In the genomic region with DNA sequence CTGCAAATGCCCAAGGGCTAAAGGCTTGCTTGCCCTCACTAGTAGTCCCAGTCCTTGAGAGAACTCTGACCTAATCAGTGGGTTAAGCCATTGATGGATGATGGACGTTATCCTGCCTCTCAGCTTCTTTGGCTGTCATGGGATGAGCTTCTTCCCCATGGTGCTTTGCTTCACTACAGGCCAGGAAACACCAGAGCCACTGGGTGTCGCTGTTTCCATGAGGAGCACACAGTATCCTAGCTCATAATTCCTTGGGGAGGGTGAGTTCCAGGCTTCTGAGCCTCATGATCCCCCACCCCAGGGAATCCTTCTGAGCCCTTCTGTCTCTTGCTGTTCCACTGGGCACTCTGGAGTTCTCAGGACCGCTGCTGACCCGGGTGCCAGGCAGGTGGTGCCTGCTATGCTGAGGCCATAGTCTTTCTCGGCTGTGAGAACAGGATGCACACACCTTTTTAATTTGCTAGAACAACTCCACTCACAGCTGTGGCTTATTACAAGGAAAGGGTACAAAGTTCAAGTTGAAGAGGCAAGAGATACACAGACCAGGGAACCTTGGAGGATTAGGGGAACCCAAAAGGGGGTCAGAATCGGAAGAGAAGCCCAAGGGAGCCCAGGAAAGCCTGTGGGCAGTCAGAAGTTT, we compare ENCODE assay signal across 8 mouse cellular contexts. TPM values are rescaled to one million over a fixed set of nuclear protein-coding genes. Genes with fewer than 3 reads are reported as not detected.
DNase-seq lines count a peak whose midpoint lies in the region; ATAC-seq and TF ChIP-seq lines count a peak whose summit lies in the region.

No protein-coding gene starts in this region.

- H3K4me1 ChIP-seq in liver, embryonic 12.5 days: no peaks in the 10 kb centered on the region
- H3K4me1 ChIP-seq in bone marrow, adult 2 months (ENCODE audit: control insufficient read depth, insufficient read depth, low read length): peaks cover 3% of the 10 kb centered on the region
- no peaks in the 10 kb centered on the region for H3K4me1 ChIP-seq in embryonic fibroblast, embryonic 13.5 days (ENCODE audit: control insufficient read depth, insufficient read depth, low read length)
- H3K4me1 ChIP-seq in limb, embryonic 10.5 days: peaks cover 14% of the 10 kb centered on the region

- DNase-seq in liver: peak; percentile 43
- DNase-seq in kidney, adult 8-10 months: peak; percentile 27 to 50
- DNase-seq in limb, embryonic 10.5 days (ENCODE audit: low spot score): peak; percentile 64
- DNase-seq in ovary, postnatal 36 days (ENCODE audit: low spot score): peak; percentile 55
- no peak for DNase-seq in spleen, adult 12 weeks (ENCODE audit: low spot score)

- no peak for ATAC-seq in liver, embryonic 12.5 days

- no peaks in the 10 kb centered on the region for H3K9me3 ChIP-seq in liver, embryonic 12.5 days (replicated peaks)
- H3K9me3 ChIP-seq in limb, embryonic 10.5 days (replicated peaks): no peaks in the 10 kb centered on the region

- no peaks in the 10 kb centered on the region for H3K27me3 ChIP-seq in liver, embryonic 12.5 days (replicated peaks)
- no peaks in the 10 kb centered on the region for H3K27me3 ChIP-seq in limb, embryonic 10.5 days (ENCODE audit: low read depth, poor library complexity, severe bottlenecking)

- no peak overlapping the region for H3K4me3 ChIP-seq in liver, embryonic 12.5 days
- H3K4me3 ChIP-seq in bone marrow, adult 2 months (replicated peaks; ENCODE audit: control insufficient read depth, low read depth, low read length): no peak overlapping the region
- no peak overlapping the region for H3K4me3 ChIP-seq in embryonic fibroblast, embryonic 13.5 days (ENCODE audit: insufficient read depth, low read length)
- H3K4me3 ChIP-seq in limb, embryonic 10.5 days: no peak overlapping the region

- H3K9ac ChIP-seq in liver, embryonic 12.5 days: no peak overlapping the region

- no peak overlapping the region for H3K27ac ChIP-seq in liver, embryonic 12.5 days
- H3K27ac ChIP-seq in bone marrow, adult 2 months (ENCODE audit: control insufficient read depth, insufficient read depth, low read depth, low read length, poor library complexity): no peak overlapping the region
- no peak overlapping the region for H3K27ac ChIP-seq in embryonic fibroblast, embryonic 13.5 days (ENCODE audit: insufficient read depth, low read length)
- H3K27ac ChIP-seq in limb, embryonic 10.5 days: peak overlapping the region; percentile 30; the same call in 1 of the 2 replicates

- TF ChIP-seq POLR2A in bone marrow, adult 2 months (IDR thresholded peaks at IDR 0.05; ENCODE audit: borderline replicate concordance, control insufficient read depth, low read depth, low read length): no peak
- no peak for TF ChIP-seq POLR2A in embryonic fibroblast, embryonic 13.5 days (IDR thresholded peaks at IDR 0.05; ENCODE audit: low read depth, low read length)

- H3K4me2 ChIP-seq in liver, embryonic 12.5 days: no peak overlapping the region

- WGBS in liver, embryonic 12.5 days (ENCODE audit: insufficient replicate concordance): 26% methylated on average over 6 of the region's 6 CpGs
- WGBS in bone marrow, adult 2 months: 39% methylated on average over 6 of the region's 6 CpGs
- 25% methylated on average over 6 of the region's 6 CpGs for WGBS in limb, embryonic 10.5 days

- peak; percentile 35; the same call in 1 of the 2 replicates for TF ChIP-seq CTCF in bone marrow, adult 2 months (IDR thresholded peaks at IDR 0.05; ENCODE audit: control insufficient read depth, insufficient read depth, low read length)
- peak; percentile 70; the same call in 1 of the 2 replicates for TF ChIP-seq CTCF in embryonic fibroblast, embryonic 13.5 days (IDR thresholded peaks at IDR 0.05; ENCODE audit: borderline replicate concordance, insufficient read depth, low read length)

- no peaks in the 10 kb centered on the region for H3K36me3 ChIP-seq in liver, embryonic 12.5 days
- H3K36me3 ChIP-seq in limb, embryonic 10.5 days: no peaks in the 10 kb centered on the region

RNA-seq across cellular contexts. Expression of gene Agxt, which starts 6.2 kb away (rescaled TPM):
- polyA plus RNA-seq in liver, embryonic 12.5 days (2016; fragmentation: Nextera tagmentation; extraction: Ambion mirVana): 1.7 and 2.2 TPM in 2 replicates
- not detected in 2 replicates for polyA plus RNA-seq in bone marrow, adult 2 months (2011; ENCODE audit: insufficient read depth, insufficient read length, low replicate concordance, missing spikeins)
- not detected in 2 replicates for polyA plus RNA-seq in embryonic fibroblast, embryonic 13.5 days (2011; ENCODE audit: insufficient read length, low read depth, missing spikeins)
- polyA plus RNA-seq in limb, embryonic 10.5 days (2016; fragmentation: Nextera tagmentation; extraction: Ambion mirVana): 0.11 TPM in 1 of 2 replicates, not detected in the other

RNA-seq across cellular contexts. Expression of gene Kif1a, which starts 27.1 kb away (rescaled TPM):
- 0.38 and 0.98 TPM in 2 replicates for polyA plus RNA-seq in liver, embryonic 12.5 days (2016; fragmentation: Nextera tagmentation; extraction: Ambion mirVana)
- 0.13 and 2.2 TPM in 2 replicates for polyA plus RNA-seq in bone marrow, adult 2 months (2011; ENCODE audit: insufficient read depth, insufficient read length, low replicate concordance, missing spikeins)
- 29.3 and 42.6 TPM in 2 replicates for polyA plus RNA-seq in embryonic fibroblast, embryonic 13.5 days (2011; ENCODE audit: insufficient read length, low read depth, missing spikeins)
- polyA plus RNA-seq in limb, embryonic 10.5 days (2016; fragmentation: Nextera tagmentation; extraction: Ambion mirVana): 2.2 and 4.9 TPM in 2 replicates

RNA-seq across cellular contexts. Expression of gene 2310007B03Rik, which starts 31.9 kb away (rescaled TPM):
- polyA plus RNA-seq in liver, embryonic 12.5 days (2016; fragmentation: Nextera tagmentation; extraction: Ambion mirVana): not detected in 2 replicates
- not detected in 2 replicates for polyA plus RNA-seq in bone marrow, adult 2 months (2011; ENCODE audit: insufficient read depth, insufficient read length, low replicate concordance, missing spikeins)
- polyA plus RNA-seq in embryonic fibroblast, embryonic 13.5 days (2011; ENCODE audit: insufficient read length, low read depth, missing spikeins): not detected in 2 replicates
- 0.74 and 1.4 TPM in 2 replicates for polyA plus RNA-seq in limb, embryonic 10.5 days (2016; fragmentation: Nextera tagmentation; extraction: Ambion mirVana)

RNA-seq across cellular contexts. Expression of gene Crocc2, which starts 39.7 kb away (rescaled TPM):
- polyA plus RNA-seq in liver, embryonic 12.5 days (2016; fragmentation: Nextera tagmentation; extraction: Ambion mirVana): 0.02 and 0.04 TPM in 2 replicates
- not detected in 2 replicates for polyA plus RNA-seq in bone marrow, adult 2 months (2011; ENCODE audit: insufficient read depth, insufficient read length, low replicate concordance, missing spikeins)
- 0.20 and 0.32 TPM in 2 replicates for polyA plus RNA-seq in embryonic fibroblast, embryonic 13.5 days (2011; ENCODE audit: insufficient read length, low read depth, missing spikeins)
- polyA plus RNA-seq in limb, embryonic 10.5 days (2016; fragmentation: Nextera tagmentation; extraction: Ambion mirVana): 0.33 and 0.34 TPM in 2 replicates
